Mouse (Mus musculus) ovary, postnatal 14 days (tissue): ENCODE measurements at regions not wholly inside any gene's neighbourhood (a gene's known extent, or its start where the extent isn't known, plus 50 kb on each side); places are given as distances from the start of the nearest gene placed in this dataset.

Experiments used
- DNase-seq: peaks from one replicate; pipeline ENCODE4 v3.0.0; 2022; ENCODE audit warnings: low spot score

DNA sequence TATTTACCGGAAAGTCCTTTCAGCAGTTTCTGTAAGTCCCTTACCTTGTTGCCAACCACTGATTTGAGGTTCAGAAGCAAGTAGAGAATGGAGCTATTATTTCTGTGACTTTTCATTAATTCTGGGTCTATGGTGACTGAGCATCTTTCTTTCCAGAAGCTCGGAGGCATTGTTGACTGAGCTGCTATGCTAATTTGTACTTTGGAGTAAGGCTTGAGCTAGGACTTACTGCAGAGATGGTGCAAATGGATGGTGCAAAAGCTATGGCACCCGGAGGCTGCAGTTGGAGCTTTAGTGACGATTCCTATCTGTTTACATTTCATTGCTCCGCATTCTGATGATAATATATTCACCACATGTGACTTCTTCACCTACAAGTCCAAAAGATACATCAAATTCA is 266.2 kb downstream of the Spry2 start:
- DNase-seq, result no peak

GRCm38 (mm10) chr14:105628673-105629072 is 267.9 kb downstream of the Spry2 start:
- no peak for DNase-seq

- no peak for DNase-seq
These were observed 272.2 kb downstream of the Spry2 start for GRCm38 (mm10) chr14:105624387-105624786.

DNA sequence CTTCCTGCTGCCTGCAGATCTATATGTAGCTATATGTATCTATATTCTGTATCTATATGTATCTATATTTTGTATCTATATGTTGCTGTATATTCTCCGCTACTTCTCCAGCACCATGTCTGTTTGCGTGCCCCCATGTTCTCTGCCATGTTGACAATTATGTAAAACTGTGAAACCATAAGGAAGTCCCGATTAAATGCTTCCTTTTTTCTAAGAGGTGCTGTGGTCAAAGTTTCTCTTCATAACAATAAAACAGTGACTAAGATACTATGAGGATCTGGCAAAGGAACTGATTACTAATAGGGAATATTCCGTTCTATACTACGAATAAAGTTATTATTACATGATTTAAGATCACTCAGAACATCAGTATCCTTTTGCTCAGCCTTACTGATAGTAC is 274.5 kb downstream of the Spry2 start:
- no peak for DNase-seq

DNA sequence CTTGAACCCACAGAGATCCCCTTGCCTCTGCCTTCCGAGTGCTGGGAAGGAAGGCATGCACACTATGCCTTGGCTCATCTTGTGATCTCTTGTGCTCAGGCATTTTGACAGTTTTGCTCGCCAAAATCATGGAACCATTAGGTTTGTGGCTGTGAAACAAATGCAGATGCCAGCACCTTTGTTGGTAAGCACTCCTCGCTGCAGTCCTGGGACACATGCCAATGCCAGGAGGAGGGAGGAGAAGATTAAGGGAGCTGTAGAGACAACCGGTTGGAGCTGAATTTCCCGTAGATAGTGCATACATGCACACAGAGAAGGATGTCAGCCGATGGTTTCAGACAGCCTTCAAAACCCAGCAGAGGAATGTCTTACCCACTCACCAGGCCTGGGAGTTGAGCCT is 275.5 kb downstream of the Spry2 start:
- DNase-seq, result no peak

- DNase-seq, result no peak
These were observed 277.2 kb downstream of the Spry2 start for GRCm38 (mm10) chr14:105619449-105619848.

DNA sequence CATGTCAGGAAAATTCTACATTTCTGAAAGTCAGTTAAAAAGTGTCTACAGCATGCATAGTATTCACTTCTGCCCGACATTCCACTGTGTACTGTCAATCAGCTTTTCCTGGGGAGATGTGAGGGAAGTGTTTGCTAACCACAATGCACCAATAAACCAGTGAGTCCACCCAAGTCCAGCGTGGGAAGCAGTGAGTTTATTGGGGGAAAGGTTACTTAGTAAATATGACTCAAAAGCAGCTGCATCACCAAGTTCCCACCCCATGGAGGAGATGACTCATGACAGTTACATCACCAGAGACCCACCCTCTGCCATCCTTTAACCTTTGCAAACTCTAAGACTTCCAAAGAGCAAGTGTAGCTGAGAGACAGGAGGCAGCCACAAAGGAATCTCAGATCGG is 280.9 kb downstream of the Spry2 start:
- no peak for DNase-seq

DNA sequence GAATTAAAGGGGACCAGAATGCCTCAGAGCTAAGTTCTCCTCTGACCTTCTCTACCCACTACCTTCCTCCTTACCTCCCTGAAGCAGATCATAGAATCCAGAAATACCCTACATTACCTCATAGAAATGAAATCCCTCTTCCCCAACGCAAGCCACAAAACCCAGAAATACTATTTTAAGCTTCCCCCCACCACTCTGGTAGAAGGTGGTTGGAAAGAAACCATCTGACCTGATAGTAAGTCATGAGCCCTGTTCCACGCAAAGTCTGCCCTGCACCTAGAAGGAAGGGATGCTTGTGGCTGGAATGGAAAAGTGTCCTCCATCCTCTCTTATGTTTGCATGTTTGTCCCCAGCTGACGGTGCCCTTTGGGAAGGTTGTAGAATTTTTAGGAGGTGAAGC is 283.8 kb downstream of the Spry2 start:
- no peak for DNase-seq

DNA sequence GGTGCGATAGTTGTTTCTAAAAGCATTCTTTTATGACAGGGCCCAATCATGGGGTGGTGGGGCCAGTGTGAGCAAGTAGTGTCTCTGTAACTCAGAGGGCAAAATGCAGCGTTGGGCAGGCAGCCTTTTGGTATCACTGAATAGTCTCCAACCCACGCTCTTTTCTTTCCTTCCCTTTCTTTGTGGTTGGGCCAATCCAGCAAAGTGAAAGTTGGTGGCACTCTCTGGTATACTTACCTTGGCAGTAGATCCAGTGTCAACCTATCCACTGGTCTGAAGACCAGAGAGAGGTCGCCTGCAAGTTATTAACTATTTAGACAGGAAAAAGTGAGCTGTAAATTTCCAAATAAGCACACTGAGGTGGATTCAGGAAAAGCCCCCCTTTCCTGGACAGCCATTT is 287.8 kb downstream of the Spry2 start:
- DNase-seq, result no peak

GRCm38 (mm10) chr14:105606551-105606950 is 290.1 kb downstream of the Spry2 start:
- DNase-seq, result no peak

DNA sequence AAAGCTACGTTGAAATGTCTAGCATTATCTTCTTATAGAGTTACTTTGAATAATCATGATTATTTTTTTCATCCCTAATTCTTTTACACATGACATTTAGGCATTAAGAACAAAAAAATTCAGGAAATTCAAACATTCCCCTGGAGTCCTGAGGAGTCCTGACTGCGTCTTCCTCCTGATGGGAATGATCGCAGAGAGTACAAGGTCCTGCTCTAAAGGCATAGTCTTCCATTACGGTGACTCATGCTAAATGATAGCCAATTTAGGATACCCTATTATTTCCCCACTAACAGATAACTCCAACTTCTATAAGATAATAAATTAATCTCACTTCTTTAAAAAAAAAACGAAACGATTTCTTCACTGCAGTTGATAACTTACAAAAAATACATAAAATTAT is 292.2 kb downstream of the Spry2 start:
- no peak for DNase-seq

DNA sequence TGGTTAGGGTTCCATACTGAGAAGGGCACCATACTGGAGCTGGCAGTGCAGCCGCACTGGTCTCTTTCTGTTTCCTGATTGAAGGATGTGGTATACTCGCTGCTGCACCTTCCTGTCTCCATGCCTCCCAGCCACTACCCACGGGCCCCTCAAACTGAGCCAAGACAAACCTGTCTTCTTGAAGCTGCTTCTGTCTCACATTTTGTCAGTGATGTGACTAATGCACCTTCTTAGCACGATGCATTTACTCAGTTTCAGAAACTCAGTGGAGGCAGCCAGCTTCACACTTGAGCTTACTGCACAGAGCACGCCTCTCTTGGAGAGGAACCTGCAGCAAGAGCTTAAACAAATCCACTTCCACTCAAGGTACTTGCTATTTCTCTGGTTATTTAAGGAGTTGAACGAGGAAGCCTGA is 293.6 kb downstream of the Spry2 start:
- DNase-seq, result no peak

DNA sequence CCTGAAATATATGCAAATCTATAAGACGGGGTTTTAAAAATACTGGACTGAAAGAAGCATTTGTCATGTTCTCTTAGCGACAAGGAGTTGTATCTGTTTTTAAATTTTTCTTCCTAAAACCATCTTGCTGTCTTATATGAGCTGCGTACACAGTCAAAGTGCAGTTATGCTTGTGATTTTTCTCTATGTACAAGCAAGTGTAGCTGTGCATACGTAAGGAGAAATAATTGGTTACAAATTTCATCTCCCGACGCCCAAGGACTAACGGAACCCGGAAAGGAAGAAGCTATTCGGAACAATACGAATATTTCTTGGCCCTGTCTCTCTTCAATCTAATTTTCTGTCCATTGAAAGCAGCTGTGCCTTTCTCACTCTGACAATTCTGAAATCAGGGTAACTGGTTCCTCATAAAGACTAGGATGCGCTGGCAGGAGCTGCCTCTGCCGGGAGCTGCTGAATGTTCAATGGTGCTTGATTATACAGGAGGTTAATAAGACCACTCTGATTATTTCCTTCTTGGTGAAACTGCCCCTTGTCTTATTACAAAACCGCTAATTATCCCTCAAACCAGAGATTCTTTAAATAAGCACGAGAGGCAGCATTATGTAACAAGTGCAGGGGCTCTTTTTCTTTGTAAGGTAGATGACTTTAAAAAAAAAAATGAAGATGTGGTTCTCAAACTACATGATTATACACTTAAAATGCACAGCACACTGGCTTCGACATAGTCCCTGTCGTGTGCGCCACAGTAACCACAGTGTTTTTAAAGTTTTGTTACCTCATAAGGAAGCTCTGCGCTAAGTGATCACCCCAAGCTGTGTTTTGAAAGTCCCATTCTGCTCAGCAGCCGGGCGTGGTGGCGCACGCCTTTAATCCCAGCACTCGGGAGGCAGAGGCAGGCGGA is 296.8 kb downstream of the Spry2 start:
- DNase-seq, result no peak

- no peak for DNase-seq
These were observed 306.9 kb downstream of the Spry2 start for GRCm38 (mm10) chr14:105589751-105590150.

- no peak for DNase-seq
These were observed 307.4 kb downstream of the Spry2 start for GRCm38 (mm10) chr14:105589261-105589660.

DNA sequence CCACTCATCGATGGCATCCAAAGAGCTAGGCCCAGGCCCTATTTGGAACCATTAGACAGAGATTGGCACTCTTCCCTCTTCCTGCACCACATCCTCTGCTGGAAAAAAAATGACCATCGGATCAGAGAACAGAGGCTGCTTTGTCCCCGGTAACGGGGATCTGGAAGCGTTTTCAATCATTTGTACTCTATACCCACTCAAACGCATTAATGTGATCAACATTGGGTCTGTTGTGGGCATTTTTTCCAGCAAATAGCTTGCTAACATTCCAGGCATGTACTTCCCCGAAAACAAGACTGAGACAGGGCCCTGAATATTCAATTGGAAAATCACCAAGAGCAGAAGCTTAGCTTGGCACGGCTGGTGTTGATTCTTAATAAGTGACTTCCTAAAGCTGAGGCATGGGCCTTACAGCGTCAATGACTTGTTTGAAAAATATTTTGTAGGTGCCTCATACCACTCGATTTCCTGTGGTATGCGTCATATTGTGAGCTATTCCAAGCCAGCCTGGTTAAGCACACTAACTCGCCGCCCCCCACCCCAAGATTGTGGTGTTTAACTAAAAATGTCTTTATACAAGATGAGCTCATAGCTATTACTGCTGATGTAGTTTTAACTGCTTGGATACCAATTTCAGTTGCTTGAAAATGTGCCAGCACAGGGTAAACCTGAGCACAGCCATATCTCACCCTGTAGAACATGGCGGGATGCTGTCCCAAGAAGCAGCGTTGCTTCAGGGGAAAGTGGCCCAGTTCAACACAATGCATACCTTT is 308.0 kb downstream of the Spry2 start:
- no peak for DNase-seq

GRCm38 (mm10) chr14:105588029-105588390 is 308.6 kb downstream of the Spry2 start:
- no peak for DNase-seq

GRCm38 (mm10) chr14:105584632-105585031 is 312.0 kb downstream of the Spry2 start:
- no peak for DNase-seq

GRCm38 (mm10) chr14:105583497-105583896 is 313.1 kb downstream of the Spry2 start:
- no peak for DNase-seq

GRCm38 (mm10) chr14:105576266-105576665 is 317.9 kb downstream of the Ndfip2 start:
- no peak for DNase-seq

- DNase-seq, result no peak
These were observed 313.9 kb downstream of the Ndfip2 start for GRCm38 (mm10) chr14:105572036-105572891.

GRCm38 (mm10) chr14:105570156-105570555 is 311.8 kb downstream of the Ndfip2 start:
- DNase-seq, result no peak
